Mouse (Mus musculus) layer of hippocampus, postnatal 10 days (tissue): ENCODE measurements around the gene Fblim1. TPM values are rescaled to one million over a fixed set of nuclear protein-coding genes. Genes with fewer than 3 reads are reported as not detected.

ENCODE experiments used
- DNase-seq, 2 experiments: peaks; one replicate each; pipeline ENCODE4 v3.0.0; 2021; ENCODE audit warnings: low spot score in 2 of 2
- total RNA-seq, 2 experiments: library from RNA; stranded (reverse); gene quantifications; 2 replicates each; pipeline ENCODE4 v1.2.3; 2021

The Fblim1 gene
- total RNA-seq, 2 experiments from 2014 or later = 4.6 to 5.0 TPM

DNA sequence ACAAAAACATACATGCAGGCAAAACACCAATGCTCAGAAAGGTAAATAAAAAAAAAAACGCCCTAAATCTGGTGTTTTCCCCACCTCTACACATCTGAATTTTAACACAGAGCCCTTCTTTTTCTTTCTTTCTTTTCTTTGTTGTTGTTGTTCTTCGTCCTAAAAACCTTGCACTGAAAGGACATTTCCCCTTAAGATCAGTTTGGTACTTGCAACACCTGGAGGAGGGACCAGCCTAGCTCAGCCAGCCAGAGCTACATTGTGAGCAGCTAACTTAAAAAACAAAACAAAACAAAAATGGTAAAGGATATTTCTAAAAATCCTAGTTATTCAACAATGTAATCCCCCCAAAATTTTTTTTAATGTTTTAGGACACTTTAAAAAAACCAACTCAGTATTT lies 61.4 kb downstream of the Fblim1 start:
- DNase-seq = no peak

GRCm38 (mm10) chr4:141543593-141543992 lies 62.3 kb downstream of the Fblim1 start:
- no peak for DNase-seq

DNA sequence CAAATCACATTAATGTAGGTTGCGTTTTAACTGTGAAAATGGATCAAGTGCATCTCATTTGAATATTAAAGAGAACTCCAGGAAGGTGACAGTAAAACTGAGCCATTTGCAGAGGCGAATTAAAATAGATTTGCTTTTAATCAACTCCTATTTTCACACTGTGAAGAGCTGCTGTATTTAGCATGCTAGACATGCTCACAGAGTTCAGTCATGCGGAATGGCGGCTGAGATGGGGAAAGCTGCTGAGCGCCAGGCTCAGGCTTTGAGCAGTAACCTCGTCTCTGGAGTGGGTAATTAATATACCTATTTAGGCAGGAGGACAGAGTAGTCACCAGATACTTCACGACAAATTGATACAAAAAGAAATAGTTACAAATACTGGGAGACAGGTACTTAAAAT lies 64.0 kb downstream of the Fblim1 start:
- peak in 1 of 2 experiments; percentile 55 for DNase-seq

DNA sequence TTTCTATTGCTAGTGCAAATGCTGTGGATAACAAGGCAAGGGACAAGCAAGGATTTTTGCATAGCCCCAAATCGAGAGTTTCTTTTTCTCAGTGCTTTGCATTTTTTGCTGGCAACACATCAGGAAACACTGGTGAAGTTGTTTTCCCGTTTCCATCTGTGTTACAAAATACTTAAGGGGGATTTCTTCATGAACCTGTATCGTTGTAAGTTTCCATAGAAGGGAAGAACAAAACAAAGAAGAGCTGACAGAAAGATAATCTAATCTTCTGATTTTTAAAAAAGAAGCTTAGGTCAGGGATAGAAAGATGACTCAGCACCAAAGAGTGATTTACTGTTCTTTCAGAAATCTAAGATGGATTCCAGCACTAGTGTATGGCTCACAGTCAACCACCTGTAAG lies 65.1 kb downstream of the Fblim1 start:
- no peak for DNase-seq

- DNase-seq = no peak
Measured at GRCm38 (mm10) chr4:141539213-141539767, 66.6 kb downstream of the Fblim1 start.

DNA sequence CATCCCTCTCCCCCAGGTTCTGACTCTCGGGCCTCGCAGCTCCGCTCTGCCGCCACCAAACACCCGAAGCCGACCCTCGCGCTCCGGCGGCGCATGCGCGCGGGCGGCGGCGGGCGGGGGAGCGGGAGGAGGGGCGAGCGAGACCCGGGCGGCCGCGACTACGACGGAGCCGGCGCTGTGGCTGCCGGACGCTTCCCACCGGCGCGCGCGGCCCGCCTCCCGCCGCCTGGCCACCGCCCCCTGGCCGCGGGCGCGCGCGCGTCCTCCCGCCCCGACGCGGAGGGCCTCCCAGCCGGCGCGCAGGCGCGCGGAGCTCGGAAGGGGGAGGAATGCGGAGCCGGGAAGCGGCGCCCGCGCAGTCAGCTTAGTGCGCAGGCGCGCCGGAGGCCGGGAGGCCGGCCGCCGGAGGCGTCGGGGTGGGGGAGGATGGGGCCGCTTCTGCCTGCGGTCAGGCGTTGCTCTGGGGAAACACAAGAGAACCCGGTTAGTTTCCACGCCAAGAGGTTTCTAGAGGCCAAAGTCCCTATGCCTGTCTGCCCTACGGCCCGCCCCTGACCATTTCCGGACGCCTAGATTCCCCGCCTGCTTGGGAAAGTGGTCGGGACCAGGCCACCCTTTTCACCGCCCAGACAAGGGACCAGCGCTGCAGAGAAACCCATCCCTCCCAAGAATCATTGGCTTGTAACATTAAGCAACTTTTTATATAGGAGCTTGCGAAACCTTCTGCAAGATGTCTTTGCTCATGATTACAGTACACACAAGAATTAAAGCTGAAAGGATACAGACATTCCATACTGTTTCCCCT lies 67.3 kb downstream of the Fblim1 start, which contains the start of gene Spen:
Spen (minus strand) TSS at position 190 of the 805 bp plus-strand sequence.
- peak; percentile 86 to 94 for DNase-seq

DNA sequence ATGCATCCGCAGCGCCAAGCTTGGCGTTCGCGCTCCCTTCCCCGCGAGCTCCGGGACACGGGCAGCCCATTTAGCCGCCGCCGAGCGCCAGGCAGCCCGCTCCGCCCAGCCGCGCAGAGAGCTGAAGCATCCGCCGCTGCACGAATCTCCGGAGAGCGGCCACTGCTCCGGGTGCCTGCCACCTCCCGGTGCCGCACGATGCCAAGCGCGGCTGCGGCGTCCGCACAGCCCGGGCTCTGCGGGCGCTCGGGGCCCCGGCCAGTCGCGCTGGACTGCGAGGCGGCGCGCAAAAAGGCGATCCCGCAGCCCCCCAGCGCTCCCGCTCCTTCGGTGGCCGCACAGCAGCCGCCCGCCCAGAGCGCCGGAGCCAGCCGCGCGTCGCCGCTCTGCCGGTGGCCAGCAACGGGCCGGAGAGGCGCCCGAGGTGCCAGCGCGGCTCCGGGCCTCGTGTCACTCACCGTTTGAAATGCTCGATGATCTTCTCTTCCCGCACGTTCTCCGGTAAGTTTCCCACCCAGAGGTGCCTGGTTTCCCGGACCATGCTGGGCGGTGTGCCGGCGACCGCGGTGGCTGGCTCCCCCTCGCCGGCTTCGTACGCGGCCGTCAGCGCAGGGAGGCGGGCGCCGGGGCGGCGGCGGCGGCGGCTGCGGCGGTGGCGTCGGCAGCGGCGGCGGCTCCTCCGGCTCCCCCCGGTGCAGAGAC lies 68.0 kb downstream of the Fblim1 start:
- DNase-seq = peak; percentile 46 to 62

DNA sequence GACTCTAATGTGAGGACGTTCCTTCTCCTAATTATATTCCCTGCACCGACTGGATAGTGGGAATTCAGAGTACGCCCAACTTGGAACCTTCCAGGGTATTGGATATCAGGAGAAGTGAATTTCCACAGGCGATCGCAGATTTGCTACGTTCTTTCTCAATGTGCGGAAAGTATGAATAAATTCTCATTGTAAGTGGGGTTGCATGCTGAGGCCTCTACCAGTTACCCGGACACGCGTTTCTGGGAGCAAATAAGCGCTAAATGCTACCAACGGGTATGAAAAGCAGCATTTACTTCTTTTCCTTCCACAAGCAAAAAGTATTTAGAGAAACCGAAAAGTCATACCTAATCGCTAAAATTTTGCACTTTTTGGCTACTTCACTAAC lies 68.7 kb downstream of the Fblim1 start:
- no peak for DNase-seq

- DNase-seq = peak; percentile 77 to 81
Measured at GRCm38 (mm10) chr4:141536291-141537225, 69.3 kb downstream of the Fblim1 start.

DNA sequence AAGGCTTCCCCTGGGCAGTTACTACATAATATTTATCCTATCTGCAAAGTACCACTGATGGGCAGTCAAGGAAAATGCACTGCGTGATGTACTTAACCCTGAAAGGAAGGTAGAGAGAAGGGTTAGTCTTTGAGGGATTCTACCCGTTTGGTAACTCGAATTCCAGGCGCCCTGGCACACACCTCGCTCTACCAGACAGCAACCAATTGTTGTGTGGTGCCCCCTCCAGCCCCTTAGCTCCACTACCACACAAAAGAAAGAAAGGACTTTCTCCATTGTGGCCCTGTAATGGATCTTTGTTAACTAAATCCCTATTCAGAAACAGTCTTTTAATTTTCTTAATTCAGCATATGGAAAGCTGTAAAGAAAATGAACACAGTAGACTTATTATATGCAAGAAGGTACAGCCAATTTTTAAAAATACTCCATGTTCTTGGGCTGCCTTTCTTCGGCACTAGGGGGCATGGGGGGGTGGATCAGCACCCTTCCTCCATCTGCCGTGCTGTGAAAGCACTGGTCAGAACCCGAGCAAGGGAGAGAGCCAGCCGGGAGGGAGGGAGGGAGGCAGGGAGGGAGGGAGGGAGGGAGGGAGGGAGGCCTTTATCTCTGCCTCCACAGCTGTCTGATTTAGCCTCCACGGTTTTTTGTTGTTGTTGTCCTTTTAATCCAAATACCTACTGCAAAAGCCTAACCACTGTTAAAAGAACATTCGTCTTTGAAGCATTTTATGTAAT lies 70.8 kb downstream of the Fblim1 start:
- DNase-seq = peak in 1 of 2 experiments; percentile 58

GRCm38 (mm10) chr4:141530979-141531378 lies 74.9 kb downstream of the Fblim1 start:
- no peak for DNase-seq

- no peak for DNase-seq
Measured at GRCm38 (mm10) chr4:141528938-141529337, 77.0 kb downstream of the Fblim1 start.

DNA sequence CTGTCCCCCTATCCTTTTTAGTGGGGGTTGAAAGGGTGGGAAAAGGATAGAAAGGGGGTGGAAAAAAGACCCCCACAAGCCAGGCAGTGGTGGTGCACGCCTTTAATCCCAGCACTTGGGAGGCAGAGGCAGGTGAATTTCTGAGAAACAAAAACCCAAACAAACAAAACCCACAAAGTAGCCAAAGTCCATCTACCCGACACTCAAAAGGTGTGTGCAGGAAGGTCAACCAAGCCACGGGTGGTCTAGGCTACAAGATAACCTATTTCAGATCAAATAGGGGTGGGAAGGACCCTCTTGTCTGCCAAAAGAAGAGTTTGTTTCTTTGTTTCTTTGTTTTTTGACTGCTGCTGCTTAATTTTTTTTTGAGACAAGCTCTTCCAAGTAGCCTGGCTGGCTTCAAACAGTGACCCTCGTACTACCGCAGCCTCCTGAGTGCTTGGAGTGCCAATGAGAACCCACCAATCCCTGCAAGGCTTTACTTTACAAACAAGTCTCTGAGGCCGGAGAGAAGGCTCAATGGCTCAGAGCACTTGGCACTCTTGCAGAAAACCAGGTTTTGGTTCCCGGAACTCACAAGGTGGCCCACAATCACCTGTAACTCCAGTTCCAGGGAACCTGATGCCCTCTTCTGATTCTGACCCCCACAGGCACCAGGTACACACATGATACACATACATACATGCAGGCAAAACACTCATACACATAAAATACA lies 78.8 kb downstream of the Fblim1 start:
- no peak for DNase-seq

Other genes with a start within 250 kb of the Fblim1 start
- 10 to 100 TPM; 10.2 to 10.3 TPM for gene Fam131c, start 237.9 kb downstream of the Fblim1 start, total RNA-seq
- gene Clcnka, start 207.4 kb downstream of the Fblim1 start, total RNA-seq = not detected
- gene Clcnkb, start 190.1 kb downstream of the Fblim1 start, total RNA-seq = not detected
- under 1 TPM; 0.11 to 0.16 TPM for gene Hspb7, start 185.3 kb downstream of the Fblim1 start, total RNA-seq
- gene Srarp, start 170.0 kb downstream of the Fblim1 start, total RNA-seq = 1 to 10 TPM; 2.9 to 3.4 TPM
- gene Zbtb17, start 161.4 kb downstream of the Fblim1 start, total RNA-seq = 10 to 100 TPM; 24.2 to 27.4 TPM
- 10 to 100 TPM; 62.9 to 64.5 TPM for gene Spen, start 67.5 kb downstream of the Fblim1 start, total RNA-seq
- under 1 TPM; 0.69 to 0.98 TPM for gene Tmem82, start 12.5 kb upstream of the Fblim1 start, total RNA-seq
- gene Slc25a34, start 17.7 kb upstream of the Fblim1 start, total RNA-seq = 1 to 10 TPM; 2.4 TPM
- gene Plekhm2, start 58.8 kb upstream of the Fblim1 start, total RNA-seq = 10 to 100 TPM; 55.8 to 57.4 TPM
- 1 to 10 TPM in 1 of 2 experiments, under 1 TPM in 1; 0.87 to 1.6 TPM for gene Rsc1a1, start 79.5 kb upstream of the Fblim1 start, total RNA-seq
- gene Ddi2, start 117.3 kb upstream of the Fblim1 start, total RNA-seq = 10 to 100 TPM; 31.1 to 31.9 TPM
- not detected for gene Agmat, start 140.6 kb upstream of the Fblim1 start, total RNA-seq
- 10 to 100 TPM; 24.9 to 28.5 TPM for gene Dnajc16, start 184.8 kb upstream of the Fblim1 start, total RNA-seq
- 10 to 100 TPM; 21.7 to 22.7 TPM for gene Casp9, start 187.5 kb upstream of the Fblim1 start, total RNA-seq
- not detected for gene Cela2a, start 220.1 kb upstream of the Fblim1 start, total RNA-seq
- gene Ctrc, start 240.3 kb upstream of the Fblim1 start, total RNA-seq = not detected